Mouse (Mus musculus): Measurements from ENCODE around the gene Ankrd49. TPM values are rescaled to one million over a fixed set of nuclear protein-coding genes. Genes with fewer than 3 reads are reported as not detected.

Gene Ankrd49
- polyA plus RNA-seq, 1 experiment = 1.1 TPM

- H3K27me3 ChIP-seq (ENCODE audit: control insufficient read depth) = peaks cover 20% of the 10 kb centered on the region
- H3K4me1 ChIP-seq (ENCODE audit: control insufficient read depth) = no peaks in the 10 kb centered on the region; the same call in 1 of the 2 replicates
These were observed 32.6 kb downstream of the Ankrd49 start, which contains the start of gene Fut4 for GRCm38 (mm10) chr9:14752001-14752522. Fut4 (minus strand) TSS chr9:14752393.

GRCm38 (mm10) chr9:14751503-14752000 is 33.1 kb downstream of the Ankrd49 start:
- Histone ChIP-seq H3K36me3 (ENCODE audit: control insufficient read depth) (no peaks in the 10 kb centered on the region), H3K4me3 (replicated peaks) (peak overlapping the region; percentile 39), H3K27me3 (ENCODE audit: control insufficient read depth) (peaks cover 20% of the 10 kb centered on the region), H3K9me3 (ENCODE audit: control insufficient read depth, low read length) (no peaks in the 10 kb centered on the region), H3K4me1 (ENCODE audit: control insufficient read depth) (no peaks in the 10 kb centered on the region; the same call in 1 of the 2 replicates)
- TF ChIP-seq GATA1 (IDR thresholded peaks at IDR 0.05; ENCODE audit: low read length) = no peak
- no peak for TF ChIP-seq TAL1 (IDR thresholded peaks at IDR 0.05; ENCODE audit: low read length)

More at GRCm38 (mm10) chr9:14752001-14752522, 32.6 kb downstream of the Ankrd49 start, which contains the start of gene Fut4:
- Histone ChIP-seq H3K4me3 (replicated peaks) (peak within 1 kb of the TSS; percentile 39), H3K36me3 (ENCODE audit: control insufficient read depth) (no peaks in the 10 kb centered on the region), H3K9me3 (ENCODE audit: control insufficient read depth, low read length) (no peaks in the 10 kb centered on the region)
- no peak for TF ChIP-seq GATA1 (IDR thresholded peaks at IDR 0.05; ENCODE audit: low read length)
- TF ChIP-seq TAL1 (IDR thresholded peaks at IDR 0.05; ENCODE audit: low read length) = no peak

GRCm38 (mm10) chr9:14750901-14751502 is 33.7 kb downstream of the Ankrd49 start:
- Histone ChIP-seq H3K27me3 (ENCODE audit: control insufficient read depth) (peaks cover 20% of the 10 kb centered on the region), H3K4me3 (replicated peaks) (peak overlapping the region; percentile 39), H3K4me1 (ENCODE audit: control insufficient read depth) (no peaks in the 10 kb centered on the region; the same call in 1 of the 2 replicates), H3K9me3 (ENCODE audit: control insufficient read depth, low read length) (no peaks in the 10 kb centered on the region), H3K36me3 (ENCODE audit: control insufficient read depth) (no peaks in the 10 kb centered on the region)
- TF ChIP-seq GATA1 (IDR thresholded peaks at IDR 0.05; ENCODE audit: low read length) = no peak
- no peak for TF ChIP-seq TAL1 (IDR thresholded peaks at IDR 0.05; ENCODE audit: low read length)

GRCm38 (mm10) chr9:14740151-14740924 is 44.3 kb downstream of the Ankrd49 start, which contains the start of gene Piwil4:
Piwil4 (minus strand) TSS chr9:14740733.
- no peaks in the 10 kb centered on the region for H3K9me3 ChIP-seq (ENCODE audit: control insufficient read depth, low read length)
- no peaks in the 10 kb centered on the region for H3K36me3 ChIP-seq (ENCODE audit: control insufficient read depth)
- no peaks in the 10 kb centered on the region for H3K27me3 ChIP-seq (ENCODE audit: control insufficient read depth)
- TF ChIP-seq TAL1 (IDR thresholded peaks at IDR 0.05; ENCODE audit: low read length) (no peak), GATA1 (IDR thresholded peaks at IDR 0.05; ENCODE audit: low read length) (no peak)
- H3K4me3 ChIP-seq (replicated peaks) = no peak within 1 kb of the TSS
- peaks cover 2% of the 10 kb centered on the region; the same call in 1 of the 2 replicates for H3K4me1 ChIP-seq (ENCODE audit: control insufficient read depth)

- H3K27me3 ChIP-seq (ENCODE audit: control insufficient read depth) = no peaks in the 10 kb centered on the region
- no peaks in the 10 kb centered on the region for H3K36me3 ChIP-seq (ENCODE audit: control insufficient read depth)
- H3K4me1 ChIP-seq (ENCODE audit: control insufficient read depth) = peaks cover 2% of the 10 kb centered on the region; the same call in 1 of the 2 replicates
- no peaks in the 10 kb centered on the region for H3K9me3 ChIP-seq (ENCODE audit: control insufficient read depth, low read length)
- TF ChIP-seq TAL1 (IDR thresholded peaks at IDR 0.05; ENCODE audit: low read length) = no peak
- no peak for TF ChIP-seq GATA1 (IDR thresholded peaks at IDR 0.05; ENCODE audit: low read length)
- no peak overlapping the region for H3K4me3 ChIP-seq (replicated peaks)
These were observed 45.0 kb downstream of the Ankrd49 start for GRCm38 (mm10) chr9:14739498-14740150.

GRCm38 (mm10) chr9:14730941-14731541 is 53.6 kb downstream of the Ankrd49 start:
- Histone ChIP-seq H3K9me3 (ENCODE audit: control insufficient read depth, low read length) (no peaks in the 10 kb centered on the region), H3K4me1 (ENCODE audit: control insufficient read depth) (no peaks in the 10 kb centered on the region), H3K27me3 (ENCODE audit: control insufficient read depth) (no peaks in the 10 kb centered on the region), H3K4me3 (replicated peaks) (no peak overlapping the region), H3K36me3 (ENCODE audit: control insufficient read depth) (no peaks in the 10 kb centered on the region)
- TF ChIP-seq TAL1 (IDR thresholded peaks at IDR 0.05; ENCODE audit: low read length) (no peak), GATA1 (IDR thresholded peaks at IDR 0.05; ENCODE audit: low read length) (no peak)

Other genes starting within 250 kb of the Ankrd49 start
- gene Amotl1, start 139.8 kb downstream of the Ankrd49 start, polyA plus RNA-seq (2012) = 0.03 and 0.11 TPM in 2 replicates
- not detected in 2 replicates for gene Piwil4, start 44.1 kb downstream of the Ankrd49 start, polyA plus RNA-seq (2012)
- 0.01 TPM in 1 of 2 replicates, not detected in the other for gene Fut4, start 32.5 kb downstream of the Ankrd49 start, polyA plus RNA-seq (2012)
- gene 1700012B09Rik, start 13.8 kb downstream of the Ankrd49 start, polyA plus RNA-seq (2012) = not detected in 2 replicates
- gene Mre11a, start 202 bp downstream of the Ankrd49 start, polyA plus RNA-seq (2012) = 0.50 and 0.54 TPM in 2 replicates
- not detected in 2 replicates for gene Gpr83, start 75.4 kb upstream of the Ankrd49 start, polyA plus RNA-seq (2012)
- gene Izumo1r, start 119.1 kb upstream of the Ankrd49 start, polyA plus RNA-seq (2012) = not detected in 2 replicates